Mouse (Mus musculus) fat pad, adult 2 months (tissue): ENCODE data around the gene Lenep.

ENCODE experiments used
- DNase-seq: peaks from one replicate; pipeline ENCODE4 v3.0.0-alpha.2; 2011; ENCODE audit warnings: low read depth, low spot score; ENCODE audit errors: extremely low read depth

Lenep gene

GRCm38 (mm10) chr3:89379388-89380131 lies 23.0 kb downstream of the Lenep start:
- DNase-seq = no peak

GRCm38 (mm10) chr3:89378394-89379067 lies 24.1 kb downstream of the Lenep start:
- no peak for DNase-seq

DNA sequence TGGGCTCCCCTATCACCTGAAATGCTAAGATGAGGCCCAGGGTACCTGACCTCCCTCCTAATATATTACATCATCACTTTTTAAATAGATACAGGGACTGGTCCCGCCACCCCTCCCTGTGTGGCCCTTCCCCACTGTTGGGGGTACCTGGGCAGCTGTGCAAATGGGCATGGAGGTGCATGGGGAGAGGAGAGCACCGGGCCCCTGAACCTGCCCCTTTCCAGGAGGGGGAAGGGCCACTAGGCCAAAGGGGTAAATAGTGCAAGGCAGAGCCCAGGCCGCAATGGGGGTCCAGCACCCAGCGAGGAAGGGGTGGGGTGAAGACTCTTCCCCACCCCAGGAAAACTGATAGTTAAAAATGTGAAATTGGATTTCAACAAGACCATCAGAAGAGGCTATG lies 24.8 kb downstream of the Lenep start:
- no peak for DNase-seq

- no peak for DNase-seq
These were observed 28.9 kb downstream of the Lenep start for GRCm38 (mm10) chr3:89373581-89374231.

- DNase-seq = no peak
These were observed 35.3 kb downstream of the Lenep start for GRCm38 (mm10) chr3:89367338-89367737.

DNA sequence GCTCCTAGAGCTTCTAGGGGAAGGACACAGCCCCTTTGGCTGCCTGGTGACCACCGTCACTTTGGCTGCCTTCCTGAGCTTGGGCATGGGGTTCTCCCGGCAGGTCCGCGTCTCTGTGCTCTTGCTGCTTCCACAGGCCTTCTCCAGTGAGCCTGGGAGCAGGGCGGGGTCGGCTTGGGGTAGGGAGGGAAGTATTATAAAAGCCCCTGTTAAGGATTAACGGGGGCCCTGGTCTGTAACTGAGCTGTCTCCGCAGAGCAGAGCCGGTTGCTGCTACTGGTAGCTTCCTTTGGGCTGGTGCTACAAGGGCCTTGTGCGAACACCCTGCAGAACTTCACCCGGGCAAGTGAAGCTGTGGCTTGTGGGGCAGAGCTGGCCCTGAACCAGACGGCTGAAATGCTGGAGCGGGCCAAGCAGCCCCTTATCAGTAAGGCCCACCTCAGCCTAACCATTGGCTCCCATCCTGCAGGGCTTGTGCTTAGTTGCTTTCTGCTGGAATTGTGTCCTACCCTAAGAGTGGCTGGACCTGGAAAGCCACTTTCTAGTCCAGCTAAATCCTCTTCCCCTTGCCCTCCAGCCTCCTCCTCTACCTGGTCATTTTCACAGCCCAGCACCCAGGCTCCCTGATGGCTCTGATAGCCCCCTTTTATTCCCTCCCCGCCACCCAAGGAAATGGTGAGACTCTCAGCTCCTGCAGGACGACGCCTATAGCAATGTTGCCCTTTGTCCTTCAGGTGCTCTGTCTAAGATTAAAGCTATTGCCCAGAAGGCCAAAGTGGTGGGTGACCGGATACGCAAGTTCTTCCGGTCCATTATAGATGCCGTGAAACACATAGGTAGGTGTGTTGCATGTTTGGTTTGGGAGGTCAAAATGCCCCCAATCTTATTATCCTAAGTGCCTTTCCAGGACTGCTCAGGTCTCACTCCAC lies 36.8 kb downstream of the Lenep start:
- no peak for DNase-seq

DNA sequence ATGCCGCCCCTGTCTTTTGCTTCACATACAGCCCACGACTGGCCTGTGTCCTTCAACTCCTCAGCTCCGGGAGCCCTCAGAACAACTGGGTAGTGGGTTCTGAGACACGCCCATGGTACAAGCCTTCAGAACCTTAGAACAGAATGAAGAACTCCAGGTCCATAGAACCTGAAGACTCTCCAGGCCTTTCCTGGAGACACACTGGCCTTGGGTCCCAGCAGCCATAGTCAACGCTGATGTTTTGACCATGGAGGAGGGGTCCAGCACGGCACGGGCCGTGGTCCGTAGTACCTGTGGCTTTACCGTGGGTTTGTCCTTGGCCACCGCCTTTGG lies 37.5 kb downstream of the Lenep start, which contains the start of gene Dcst1:
TSS of gene Dcst1 (minus strand) at position 101 of the 333 bp plus-strand sequence.
- DNase-seq = no peak

DNA sequence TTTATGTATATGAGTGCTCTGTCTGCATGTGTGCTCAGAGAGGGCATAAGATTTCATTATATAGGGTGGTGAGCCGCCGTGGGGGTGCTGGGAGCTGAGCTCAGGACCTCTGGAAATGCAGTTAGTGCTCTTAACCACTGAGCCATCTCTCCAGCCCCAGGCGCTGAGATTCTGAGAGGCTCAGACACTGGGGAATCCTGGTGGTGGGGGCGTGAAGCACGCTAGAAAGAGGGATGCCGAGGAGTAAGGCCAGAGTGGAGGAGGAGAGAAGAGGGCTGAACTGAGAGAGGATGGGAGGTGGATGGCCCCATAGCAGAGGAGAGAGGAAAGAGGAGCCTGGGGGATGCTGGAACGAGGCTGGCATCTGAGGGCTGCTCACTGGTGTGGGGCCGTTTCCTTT lies 38.0 kb downstream of the Lenep start:
- DNase-seq = no peak

GRCm38 (mm10) chr3:89361675-89362074 lies 40.9 kb downstream of the Lenep start, which contains the start of gene Dcst2:
Dcst2 (plus strand) TSS chr3:89361975.
- DNase-seq = no peak

DNA sequence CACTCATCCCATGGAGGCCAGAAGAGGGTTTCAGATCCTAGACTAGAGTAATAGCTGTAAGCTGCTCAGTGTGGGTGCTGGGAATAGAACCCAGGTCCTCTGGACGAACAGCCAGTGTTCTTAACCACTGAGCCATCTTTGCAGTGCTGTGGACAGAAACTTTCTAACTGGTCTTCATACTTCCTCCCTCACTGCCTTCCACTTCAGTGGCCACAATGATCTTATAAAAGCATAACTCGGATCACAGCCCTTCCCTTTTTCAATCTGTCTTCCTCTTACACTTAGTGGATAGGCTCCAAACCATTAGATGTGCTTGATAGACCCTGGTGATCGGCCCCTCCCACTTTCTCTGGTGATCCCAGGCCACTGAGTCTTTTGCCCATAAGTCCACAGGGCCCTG lies 42.4 kb downstream of the Lenep start:
- no peak for DNase-seq

- DNase-seq = no peak
These were observed 43.0 kb downstream of the Lenep start for GRCm38 (mm10) chr3:89359630-89360029.

DNA sequence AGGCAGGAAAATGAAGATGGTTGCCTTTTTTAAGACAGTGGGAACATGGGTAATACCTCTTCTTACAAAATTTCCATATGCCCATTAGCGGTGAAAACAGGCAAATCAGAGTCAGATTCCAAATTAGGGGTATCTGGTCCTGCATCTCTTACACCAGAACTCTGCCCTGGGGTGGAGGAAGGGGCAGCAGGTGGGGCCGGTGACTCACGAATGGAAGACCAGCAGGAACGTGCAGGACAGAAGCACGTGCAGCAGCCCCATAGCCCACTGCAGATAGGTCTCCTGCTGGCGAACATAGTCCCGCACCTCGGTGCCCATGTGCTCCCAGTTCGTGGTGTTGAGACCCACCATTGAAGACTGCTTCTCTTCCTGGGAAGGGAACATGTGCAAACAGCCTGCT lies 46.6 kb downstream of the Lenep start:
- no peak for DNase-seq

DNA sequence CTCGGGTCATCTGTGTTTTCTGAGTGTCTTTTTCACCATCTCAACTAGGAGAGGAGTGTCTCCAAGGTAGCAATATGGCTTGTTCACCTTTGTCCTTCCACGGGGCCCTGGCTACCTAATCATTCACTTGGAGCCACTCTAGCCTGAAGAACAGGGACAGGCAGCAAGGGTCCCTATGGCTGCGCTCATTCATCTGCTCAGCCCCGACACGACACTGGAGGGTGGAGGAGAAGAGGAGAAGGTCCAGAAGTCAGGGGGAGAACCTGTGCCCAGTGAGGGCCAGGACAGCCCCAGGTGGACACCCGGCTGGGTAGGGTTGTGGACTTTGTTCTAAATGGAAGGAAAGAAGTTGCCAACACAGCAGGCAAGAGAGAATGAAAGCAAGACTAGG lies 47.1 kb downstream of the Lenep start:
- DNase-seq = no peak

DNA sequence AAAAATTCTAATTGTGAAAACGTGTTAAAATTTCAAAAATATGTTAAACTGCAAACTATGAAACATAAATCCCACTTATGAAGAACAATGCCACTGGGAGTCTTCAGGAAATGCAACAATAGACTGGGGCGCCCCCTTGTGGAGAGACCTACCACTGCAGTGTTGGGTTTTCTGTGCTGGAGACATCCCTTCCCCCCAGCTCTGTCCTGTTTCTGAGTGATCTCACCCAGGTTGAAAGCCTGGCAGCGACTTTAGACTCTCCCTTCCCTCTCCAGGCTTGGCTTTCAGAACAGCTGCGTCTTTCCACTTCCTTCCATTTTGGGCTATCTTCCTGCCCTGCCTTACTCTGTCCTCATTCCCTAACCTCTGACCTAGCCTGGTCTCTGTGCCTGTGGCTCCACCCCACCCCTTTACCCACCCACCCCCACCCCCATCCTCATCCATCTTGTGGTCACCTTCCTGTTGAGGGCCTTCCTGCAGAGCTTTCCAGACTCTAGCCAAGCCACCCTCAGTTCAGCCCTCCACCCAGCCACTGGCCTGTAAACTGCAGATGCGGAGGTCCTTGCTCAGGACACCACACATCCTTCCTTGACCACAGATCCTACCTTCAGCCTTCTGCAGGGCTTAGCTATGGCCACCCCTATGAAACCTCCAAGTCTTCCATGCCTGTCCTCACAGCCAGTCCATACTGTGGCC lies 47.6 kb downstream of the Lenep start:
- DNase-seq = no peak

DNA sequence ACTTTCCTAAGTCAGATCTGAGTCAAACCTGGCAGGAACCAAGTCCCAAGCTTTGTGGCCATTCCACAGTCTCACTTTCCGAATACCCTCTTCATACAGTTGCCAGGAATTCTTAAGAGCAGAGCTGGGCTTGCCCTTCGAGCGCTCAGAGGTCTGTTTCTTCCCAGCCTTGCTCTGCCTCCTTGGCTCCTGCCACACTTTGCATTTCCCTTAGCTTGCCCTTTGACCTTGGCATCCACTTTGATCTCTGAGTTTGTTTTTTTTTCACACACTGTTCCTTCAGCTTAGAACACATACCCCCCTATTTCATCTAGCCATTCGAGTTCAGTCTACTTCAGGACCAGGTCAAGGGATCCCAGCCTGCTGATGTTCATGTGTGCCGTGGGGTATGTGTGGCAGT lies 51.3 kb downstream of the Lenep start:
- DNase-seq = no peak
